In genomic region chr1:45931127-45931526, GRCm38 (mm10) we compare ENCODE assay signal across 28 mouse cellular contexts. TPM values are rescaled to one million over a fixed set of nuclear protein-coding genes. Genes with fewer than 3 reads are reported as not detected.
DNase-seq lines count a peak whose midpoint lies in the region; ATAC-seq and TF ChIP-seq lines count a peak whose summit lies in the region.
"Had no signal": no experiment of that assay in that cellular context is flagged by ENCODE, and none has a peak within 500 bp of the region (broad histone marks: within the 10 kb centered on the region; RNA-seq: fewer than 3 reads in every experiment).

No protein-coding gene starts in this region.

- peaks cover 6% of the 10 kb centered on the region for H3K27me3 ChIP-seq in Patski
- H3K27me3 ChIP-seq: heart, embryonic 15.5 days had no signal

- intact Hi-C loops in gastrocnemius, adult 2 months (cut with DNase I), result no loop called here
- intact Hi-C loops in left cerebral cortex, adult 2 months (cut with DNase I), result no loop called here
- intact Hi-C loops in left cerebral cortex, postnatal 4 days (cut with DNase I), result no loop called here

- no peak for DNase-seq in gastrocnemius, adult 2 months
- DNase-seq in gastrocnemius, postnatal 10 days, result no peak
- no peak for DNase-seq in left cerebral cortex, adult 2 months (ENCODE audit: extremely low spot score in 1 of 2, low spot score in 2 of 2)
- DNase-seq in left cerebral cortex, postnatal 4 days, result no peak
- DNase-seq in 3T3-L1 (ENCODE audit: low read depth, low spot score) (peak; percentile 52), Patski (ENCODE audit: low read depth, low spot score) (no peak)
- DNase-seq in adrenal gland, adult 2 months, result no peak
- no peak for DNase-seq in layer of hippocampus, adult 8-10 months (ENCODE audit: low spot score in 2 of 2)
- DNase-seq: adrenal gland, postnatal 25 days; cerebellum, adult 11-12 months; cerebellum, postnatal 14 days; gastrocnemius, postnatal 25 days; kidney, adult 9 months; right cerebral cortex, postnatal 4 days had no signal

- ATAC-seq in Patski, result no peak
- ATAC-seq: activated CD4-positive, CD25-positive, alpha-beta regulatory T cell, adult 4 months; forebrain, embryonic 14.5 days; inflammation-experienced regulatory T-cells, adult 6 months; midbrain, embryonic 15.5 days had no signal

- no peak overlapping the region for H3K27ac ChIP-seq in gastrocnemius, adult 2 months
- no peak overlapping the region for H3K27ac ChIP-seq in left cerebral cortex, adult 2 months
- H3K27ac ChIP-seq: embryonic facial prominence, embryonic 13.5 days; heart, embryonic 15.5 days; limb, embryonic 15.5 days; midbrain, embryonic 15.5 days had no signal

- POLR2A ChIA-PET in Patski (lab: Charles Lee), result interaction anchor here (0.6 kb wide), 1 partner anchor 113 kb away, joined by 3 read pairs; no protein-coding TSS in a partner anchor

- CTCF ChIA-PET in Patski (lab: Charles Lee), result interaction anchor here (0.9 to 2.5 kb wide), 10 partner anchors 22 to 117 kb away, joined by 3 to 12 read pairs (median 4); no protein-coding TSS in a partner anchor

- in situ Hi-C loops in Patski (cut with MboI; ENCODE audit: low pct_unique_long_range_greater_than_20kb), result loop anchor here (5.0 kb wide), 1 partner anchor 91 kb away; no protein-coding TSS in a partner anchor

- no peak overlapping the region for H3K4me3 ChIP-seq in gastrocnemius, adult 2 months
- H3K4me3 ChIP-seq in left cerebral cortex, adult 2 months, result no peak overlapping the region
- H3K4me3 ChIP-seq: embryonic facial prominence, embryonic 13.5 days; heart, embryonic 15.5 days; limb, embryonic 15.5 days; megakaryocyte, embryonic 14.5 days; midbrain, embryonic 15.5 days had no signal

- peak; percentile 34; the same call in 1 of the 2 replicates for TF ChIP-seq CTCF in gastrocnemius, adult 2 months (IDR thresholded peaks at IDR 0.05)
- TF ChIP-seq CTCF in left cerebral cortex, adult 2 months (IDR thresholded peaks at IDR 0.05), result peak; percentile 20
- peak; percentile 39 for TF ChIP-seq CTCF in Patski (IDR thresholded peaks at IDR 0.05)

RNA-seq across cellular contexts. Expression of gene Slc40a1, which starts 4.8 kb away (rescaled TPM):
- total RNA-seq in gastrocnemius, adult 2 months (2021), result 10 to 100 TPM; 21.3 to 26.3 TPM
- total RNA-seq in gastrocnemius, postnatal 10 days (2021), result 10 to 100 TPM; 14.5 to 15.0 TPM
- 1 to 10 TPM; 7.0 to 9.8 TPM for total RNA-seq in left cerebral cortex, adult 2 months (2021)
- 10 to 100 TPM; 21.6 to 23.7 TPM for total RNA-seq in left cerebral cortex, postnatal 4 days (2021)
- 42.1 TPM for polyA plus RNA-seq in Patski (2021)
- total RNA-seq in adrenal gland, adult 2 months (2021), result 10 to 100 TPM in 1 of 2 experiments, 1 to 10 TPM in 1; 5.2 to 12.6 TPM
- 1.5 and 1.7 TPM in 2 replicates for polyA plus RNA-seq in adrenal gland, adult 2 months (2012; rRNA removed)
- 10 to 100 TPM in 2 of 4 experiments, 1 to 10 TPM in 2; 6.9 to 11.1 (median 8.9) TPM for total RNA-seq in layer of hippocampus, adult 8-10 months (2022)

RNA-seq across cellular contexts. Expression of gene Gm5269, which starts 41.1 kb away (rescaled TPM):
- not detected for total RNA-seq in gastrocnemius, adult 2 months (2021)
- total RNA-seq in gastrocnemius, postnatal 10 days (2021), result not detected
- total RNA-seq in left cerebral cortex, adult 2 months (2021), result not detected
- not detected for total RNA-seq in left cerebral cortex, postnatal 4 days (2021)
- polyA plus RNA-seq in Patski (2021), result not detected
- total RNA-seq in adrenal gland, adult 2 months (2021), result not detected
- not detected in 2 replicates for polyA plus RNA-seq in adrenal gland, adult 2 months (2012; rRNA removed)
- total RNA-seq in layer of hippocampus, adult 8-10 months (2022), result not detected
- total RNA-seq: adrenal gland, postnatal 25 days; gastrocnemius, postnatal 25 days; heart, adult 8-10 months; layer of hippocampus, postnatal 25 days; left cerebral cortex, postnatal 25 days had no signal
- polyA plus RNA-seq: activated CD4-positive, CD25-positive, alpha-beta regulatory T cell, adult 4 months; embryonic facial prominence, embryonic 13.5 days; forebrain, embryonic 14.5 days; heart, embryonic 15.5 days; hindbrain, embryonic 11.5 days; inflammation-experienced regulatory T-cells, adult 6 months; large intestine, adult 2 months; limb, embryonic 15.5 days; lung, embryonic 16.5 days; midbrain, embryonic 15.5 days had no signal
